Mouse (Mus musculus) embryonic facial prominence, embryonic 13.5 days (tissue): ENCODE measurements around the gene Arhgap23. TPM values are rescaled to one million over a fixed set of nuclear protein-coding genes. Genes with fewer than 3 reads are reported as not detected.
A peak's percentile ranks its signal among the peaks of the same experiment; 100 is the strongest.

Experiments
- ATAC-seq: fragments of 200-750 bp; cut with Nextera tagmentation; 2 replicates; pipeline ENCODE4 v1.8.0; 2017; ENCODE audit warnings: low read depth; ENCODE audit not compliant: insufficient number of reproducible peaks, insufficient read depth, low FRiP score, low TSS enrichment
- H3K27ac ChIP-seq: fragments of 300-500 bp; sonication (generic); 2 replicates; pipeline ENCODE4 v1.5.1; 2015; ENCODE audit warnings: moderate library complexity, mild to moderate bottlenecking, inconsistent platforms
- H3K27me3 ChIP-seq: fragments of 300-500 bp; sonication (generic); 2 replicates; pipeline ENCODE4 v1.6.1; 2015; ENCODE audit warnings: mild to moderate bottlenecking, inconsistent platforms
- H3K36me3 ChIP-seq: fragments of 300-500 bp; sonication (generic); 2 replicates; pipeline ENCODE4 v1.6.1; 2015; ENCODE audit warnings: mild to moderate bottlenecking, inconsistent platforms
- H3K4me1 ChIP-seq: fragments of 300-500 bp; sonication (generic); 2 replicates; pipeline ENCODE4 v1.6.1; 2015; ENCODE audit warnings: inconsistent platforms
- H3K4me2 ChIP-seq: fragments of 300-500 bp; sonication (generic); 2 replicates; pipeline ENCODE4 v1.6.1; 2015; ENCODE audit warnings: moderate library complexity, mild to moderate bottlenecking, inconsistent platforms
- H3K4me3 ChIP-seq: fragments of 300-500 bp; sonication (generic); 2 replicates; pipeline ENCODE4 v1.5.1; 2015; ENCODE audit warnings: mild to moderate bottlenecking, inconsistent platforms
- H3K9ac ChIP-seq: fragments of 300-500 bp; sonication (generic); 2 replicates; pipeline ENCODE4 v1.6.1; 2015; ENCODE audit warnings: mild to moderate bottlenecking, inconsistent platforms
- H3K9me3 ChIP-seq: fragments of 300-500 bp; sonication (generic); 2 replicates; pipeline ENCODE4 v1.6.1; 2016; ENCODE audit warnings: inconsistent platforms
- WGBS: fragments of 180-500 bp; shearing (Covaris S2); methylation state at CpG from one replicate; pipeline ENCODE4 v1.1.7; 2015; ENCODE audit warnings: mixed read lengths; 5-methylcytosine and 5-hydroxymethylcytosine counted together
- polyA plus RNA-seq: library from polyadenylated mRNA; unstranded; fragments of >200 nt; fragmentation: Nextera tagmentation; extraction: Ambion mirVana; gene quantifications from 2 replicates; pipeline ENCODE4 v1.2.1, GENCODE M21; 2015

The Arhgap23 gene
- polyA plus RNA-seq, 1 experiment from 2014 or later = 8.4 TPM

DNA sequence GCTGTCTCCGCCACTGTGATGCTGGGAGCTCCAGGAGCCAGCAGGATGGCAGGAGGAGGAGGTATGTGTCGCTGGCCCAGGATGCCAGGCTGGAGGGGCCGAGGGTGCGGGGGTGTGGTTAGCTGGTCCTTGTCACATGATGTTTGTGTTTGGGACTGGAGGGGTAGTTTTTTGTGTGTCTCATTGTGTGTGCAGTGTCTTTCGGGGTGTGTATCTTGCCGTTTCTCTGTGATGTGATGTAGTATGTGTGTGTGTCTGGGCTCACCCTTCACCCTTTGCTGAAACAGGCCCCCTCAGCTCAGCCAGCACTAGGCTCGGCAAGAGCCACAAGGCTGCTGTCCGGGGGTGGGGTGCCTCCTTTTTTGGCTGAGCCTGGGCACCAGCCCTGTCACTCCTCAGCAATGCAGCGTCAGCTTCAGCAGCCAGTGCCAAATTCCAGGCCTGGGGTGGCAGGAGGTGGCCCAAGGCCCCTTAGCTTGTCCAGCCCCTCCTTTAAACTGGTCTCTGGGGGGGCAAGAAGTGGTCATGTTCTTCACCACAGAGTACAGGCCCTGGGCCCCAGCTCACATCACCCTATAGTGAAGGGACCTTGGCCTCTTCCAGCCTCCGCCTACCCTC, 35.1 kb downstream of the Arhgap23 start:
- Histone ChIP-seq H3K27me3 (no peaks in the 10 kb centered on the region), H3K9ac (peak overlapping the region; percentile 78), H3K4me2 (peak overlapping the region; percentile 84), H3K27ac (peak overlapping the region; percentile 93), H3K4me1 (peaks cover 50% of the 10 kb centered on the region), H3K4me3 (peak overlapping the region; percentile 58), H3K9me3 (no peaks in the 10 kb centered on the region), H3K36me3 (peaks cover 80% of the 10 kb centered on the region)
- ATAC-seq = peak; percentile 23; the same call in 1 of the 2 replicates
- 24% methylated on average over 10 of the region's 10 CpGs for WGBS

DNA sequence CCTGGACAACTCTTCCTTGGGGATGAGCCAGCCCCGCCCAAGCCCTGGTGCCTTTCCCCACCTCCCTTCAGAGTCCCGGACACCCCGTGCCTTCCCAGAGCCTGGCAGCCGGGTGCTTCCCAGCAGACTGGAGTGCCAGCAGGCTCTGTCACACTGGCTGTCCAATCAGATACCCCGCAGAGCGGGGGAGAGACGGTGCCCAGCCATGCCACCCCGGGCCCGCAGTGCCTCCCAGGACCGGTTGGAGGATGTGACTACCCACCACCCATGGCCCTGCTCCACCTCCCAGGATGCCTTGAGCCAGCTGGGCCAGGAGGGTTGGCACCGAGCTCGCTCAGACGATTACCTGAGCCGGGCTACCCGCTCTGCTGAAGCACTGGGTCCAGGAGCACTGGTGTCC, 36.3 kb downstream of the Arhgap23 start:
- Histone ChIP-seq H3K27me3 (no peaks in the 10 kb centered on the region), H3K27ac (peak overlapping the region; percentile 93; the same call in 1 of the 2 replicates), H3K4me1 (peaks cover 47% of the 10 kb centered on the region), H3K4me3 (0 out of 2 replicates have a peak overlapping the region, but pooled peaks have one; percentile 58), H3K36me3 (peaks cover 82% of the 10 kb centered on the region), H3K9me3 (no peaks in the 10 kb centered on the region), H3K4me2 (peak overlapping the region; percentile 84; the same call in 1 of the 2 replicates), H3K9ac (peak overlapping the region; percentile 78)
- no peak for ATAC-seq
- WGBS = 97% methylated on average over 15 of the region's 15 CpGs

DNA sequence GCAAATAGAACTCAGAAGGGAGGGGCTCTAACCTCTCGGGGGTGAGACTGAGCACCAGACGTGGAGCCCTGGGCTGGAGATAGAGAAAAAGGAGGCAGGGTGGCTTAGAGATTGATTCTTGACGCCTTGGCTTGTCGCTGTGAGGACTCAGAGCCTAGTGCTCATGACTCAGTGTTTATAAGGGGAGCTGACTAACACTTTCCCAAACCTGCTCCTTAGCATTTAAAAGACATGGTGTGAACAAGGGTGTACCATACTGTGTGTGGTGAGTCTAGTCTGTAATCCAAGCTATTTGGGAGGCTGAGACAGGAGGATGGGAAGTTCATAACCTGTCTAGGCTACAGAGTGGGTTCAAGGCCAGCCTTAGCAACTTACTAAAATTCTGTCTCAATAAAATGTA, 41.8 kb downstream of the Arhgap23 start:
- Histone ChIP-seq H3K4me2 (no peak overlapping the region), H3K27me3 (no peaks in the 10 kb centered on the region), H3K9ac (no peak overlapping the region), H3K36me3 (peaks cover 99% of the 10 kb centered on the region), H3K4me3 (no peak overlapping the region), H3K4me1 (peaks cover 15% of the 10 kb centered on the region), H3K27ac (no peak overlapping the region), H3K9me3 (no peaks in the 10 kb centered on the region)
- no peak for ATAC-seq
- WGBS = 81% methylated on average over 4 of the region's 4 CpGs

DNA sequence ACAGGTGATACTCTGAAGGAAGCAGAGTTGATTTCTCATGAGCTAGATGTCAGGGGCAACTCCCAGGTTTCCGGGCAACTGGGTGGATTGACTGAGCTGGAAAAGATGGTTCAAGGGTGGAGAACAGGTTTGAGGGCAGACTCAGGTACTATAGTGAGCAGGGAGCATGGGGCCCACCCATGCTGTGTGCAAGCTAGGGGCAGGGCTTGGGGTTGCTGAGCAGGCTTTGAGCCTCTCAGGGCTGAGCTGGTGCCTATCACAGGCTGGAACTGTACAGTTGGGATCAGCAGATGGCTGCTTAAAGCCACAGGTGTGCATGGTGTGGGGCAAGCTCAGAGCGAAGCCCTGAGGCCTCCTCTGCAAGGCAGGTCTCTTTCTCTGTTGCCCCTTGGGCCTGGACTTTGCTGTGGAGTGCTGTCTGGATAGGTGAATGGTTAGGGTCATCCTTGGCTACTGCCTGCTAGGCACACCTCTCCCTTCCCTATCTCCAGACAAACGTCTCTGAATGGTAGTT, 46.0 kb downstream of the Arhgap23 start:
- Histone ChIP-seq H3K9me3 (no peaks in the 10 kb centered on the region), H3K4me2 (no peak overlapping the region), H3K4me1 (peaks cover 5% of the 10 kb centered on the region; the same call in 1 of the 2 replicates), H3K27me3 (no peaks in the 10 kb centered on the region), H3K4me3 (no peak overlapping the region), H3K9ac (no peak overlapping the region), H3K36me3 (peaks cover 99% of the 10 kb centered on the region), H3K27ac (no peak overlapping the region)
- ATAC-seq = no peak
- WGBS = 83% methylated on average over 3 of the region's 3 CpGs

DNA sequence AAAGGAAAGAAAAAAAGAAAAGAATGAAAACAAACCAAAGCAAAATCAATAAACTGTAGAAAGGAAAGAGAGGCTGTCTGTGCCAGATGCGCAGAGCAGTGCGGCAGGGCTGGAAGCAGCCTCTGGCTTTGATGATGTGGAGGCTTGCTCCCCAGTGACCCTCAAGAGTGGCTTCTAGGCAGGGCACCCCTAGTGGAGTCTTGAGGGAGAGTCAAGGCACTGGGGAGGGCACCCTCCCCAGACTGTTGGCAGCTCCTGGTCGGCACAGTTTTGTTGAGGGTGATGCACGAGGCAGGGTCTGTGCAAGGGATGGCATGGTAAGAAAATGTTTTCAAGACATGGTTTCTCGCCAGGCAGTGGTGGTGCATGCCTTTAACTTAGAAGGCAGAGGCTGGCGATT, 47.2 kb downstream of the Arhgap23 start:
- ATAC-seq = no peak
- H3K9me3 ChIP-seq = no peaks in the 10 kb centered on the region
- H3K4me2 ChIP-seq = no peak overlapping the region
- H3K27ac ChIP-seq = no peak overlapping the region
- H3K4me3 ChIP-seq = no peak overlapping the region
- H3K27me3 ChIP-seq = no peaks in the 10 kb centered on the region
- peaks cover 5% of the 10 kb centered on the region; the same call in 1 of the 2 replicates for H3K4me1 ChIP-seq
- 82% methylated on average over 6 of the region's 6 CpGs for WGBS
- peaks cover 99% of the 10 kb centered on the region for H3K36me3 ChIP-seq
- no peak overlapping the region for H3K9ac ChIP-seq

DNA sequence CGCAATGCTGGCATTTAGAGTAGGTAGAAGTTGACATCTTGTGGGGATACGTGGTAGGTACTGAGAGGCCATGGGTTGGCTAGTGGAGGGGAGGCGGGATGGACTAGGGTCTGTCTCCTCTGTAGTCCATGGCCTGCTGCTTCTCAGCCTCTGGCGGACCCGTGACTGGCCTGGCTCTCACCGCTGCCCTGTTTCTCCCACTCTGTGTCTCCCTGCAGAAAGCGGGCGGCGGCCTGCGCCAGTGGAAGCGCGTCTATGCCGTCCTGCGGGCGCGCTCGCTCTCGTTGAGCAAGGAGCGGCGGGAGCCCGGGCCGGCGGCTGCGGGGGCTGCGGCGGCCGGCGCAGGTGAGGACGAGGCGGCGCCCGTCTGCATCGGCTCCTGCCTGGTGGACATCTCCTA, 47.8 kb downstream of the Arhgap23 start:
- Histone ChIP-seq H3K27me3 (no peaks in the 10 kb centered on the region), H3K4me1 (peaks cover 5% of the 10 kb centered on the region; the same call in 1 of the 2 replicates), H3K27ac (no peak overlapping the region), H3K4me2 (no peak overlapping the region), H3K9me3 (no peaks in the 10 kb centered on the region), H3K4me3 (no peak overlapping the region), H3K9ac (no peak overlapping the region), H3K36me3 (peaks cover 97% of the 10 kb centered on the region)
- ATAC-seq = no peak
- 55% methylated on average over 33 of the region's 33 CpGs for WGBS

DNA sequence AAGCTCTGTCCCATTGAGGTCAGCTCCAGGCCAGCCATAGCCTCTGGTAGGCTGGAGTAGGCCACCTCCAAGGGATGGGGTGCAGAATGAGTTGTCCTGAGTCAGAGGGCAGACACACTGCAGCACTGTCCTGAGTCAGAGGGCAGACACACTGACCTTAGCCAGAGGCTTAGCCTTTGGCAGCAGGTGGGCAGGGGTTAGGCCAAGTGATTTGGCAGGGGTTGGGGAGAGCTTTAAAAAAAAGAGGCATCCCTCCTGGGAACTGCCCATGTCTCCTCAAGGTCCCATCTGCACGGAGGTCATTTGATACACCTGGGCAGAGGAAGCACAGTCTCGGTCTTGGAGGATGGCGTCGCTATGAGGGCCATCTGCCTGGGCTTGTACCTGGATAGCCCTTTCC, 48.7 kb downstream of the Arhgap23 start:
- ATAC-seq = no peak
- H3K4me2 ChIP-seq = no peak overlapping the region
- H3K4me3 ChIP-seq = no peak overlapping the region
- peaks cover 5% of the 10 kb centered on the region; the same call in 1 of the 2 replicates for H3K4me1 ChIP-seq
- H3K36me3 ChIP-seq = peaks cover 95% of the 10 kb centered on the region
- H3K9ac ChIP-seq = 0 out of 2 replicates have a peak overlapping the region, but pooled peaks have one; percentile 22
- no peaks in the 10 kb centered on the region for H3K27me3 ChIP-seq
- H3K27ac ChIP-seq = no peak overlapping the region
- no peaks in the 10 kb centered on the region for H3K9me3 ChIP-seq
- WGBS = 68% methylated on average over 4 of the region's 4 CpGs

DNA sequence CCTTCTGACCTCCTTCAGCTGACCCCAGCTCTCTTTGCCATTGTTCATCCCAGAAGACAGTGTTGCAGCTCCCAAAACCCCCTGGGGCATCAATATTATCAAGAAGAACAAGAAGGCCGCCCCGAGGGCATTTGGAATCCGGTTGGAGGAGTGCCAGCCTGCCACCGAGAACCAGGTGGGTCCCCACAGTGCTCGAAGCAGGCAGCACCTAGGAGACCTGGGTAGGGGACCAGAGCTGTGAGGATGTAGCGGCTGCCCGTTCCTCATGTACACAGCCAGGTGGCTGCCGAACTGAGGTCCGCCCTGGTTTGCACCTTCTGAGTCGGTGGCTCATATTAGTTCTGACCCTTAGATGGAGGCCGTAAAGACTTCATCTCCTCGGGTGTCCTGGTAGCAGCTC, 50.6 kb downstream of the Arhgap23 start:
- Histone ChIP-seq H3K27ac (0 out of 2 replicates have a peak overlapping the region, but pooled peaks have one; percentile 11), H3K27me3 (no peaks in the 10 kb centered on the region), H3K36me3 (peaks cover 94% of the 10 kb centered on the region), H3K4me2 (no peak overlapping the region), H3K9me3 (no peaks in the 10 kb centered on the region), H3K9ac (no peak overlapping the region), H3K4me1 (peaks cover 5% of the 10 kb centered on the region; the same call in 1 of the 2 replicates), H3K4me3 (no peak overlapping the region)
- 87% methylated on average over 12 of the region's 12 CpGs for WGBS
- no peak for ATAC-seq

DNA sequence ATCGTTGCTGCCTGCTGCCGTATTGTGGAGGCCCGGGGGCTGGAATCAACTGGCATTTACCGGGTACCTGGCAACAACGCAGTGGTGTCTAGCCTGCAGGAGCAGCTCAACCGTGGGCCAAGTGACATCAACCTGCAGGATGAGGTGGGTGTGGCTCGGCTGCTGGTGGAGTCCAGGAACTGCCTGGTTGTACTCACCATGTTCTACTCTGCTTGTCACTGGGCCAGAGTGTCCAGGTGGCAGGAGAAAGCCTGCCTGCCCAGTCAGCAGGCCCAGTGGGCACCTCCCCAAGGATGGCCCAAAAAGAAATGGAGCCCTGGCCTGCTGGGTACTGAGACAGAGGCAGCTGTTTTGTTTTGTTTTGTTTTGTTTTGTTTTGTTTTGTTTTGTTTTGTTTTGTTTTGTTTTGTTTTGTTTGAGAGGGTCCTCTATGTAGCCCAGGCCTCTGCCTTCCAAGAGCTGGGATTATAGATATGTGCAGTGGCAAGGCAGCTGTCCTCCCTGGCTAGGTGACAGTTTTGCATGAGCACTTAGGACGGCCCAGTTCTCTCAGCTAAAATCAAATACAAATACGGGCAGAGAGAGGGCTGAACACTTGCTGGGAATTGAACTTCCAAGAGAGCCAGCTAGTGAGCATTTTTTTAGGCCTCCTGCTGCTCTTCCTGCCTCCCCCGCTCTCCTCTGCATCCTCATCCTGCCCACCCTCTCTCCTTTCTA, 51.3 kb downstream of the Arhgap23 start:
- Histone ChIP-seq H3K9me3 (no peaks in the 10 kb centered on the region), H3K4me3 (no peak overlapping the region), H3K9ac (no peak overlapping the region), H3K27me3 (no peaks in the 10 kb centered on the region), H3K4me2 (no peak overlapping the region), H3K27ac (no peak overlapping the region), H3K4me1 (peaks cover 5% of the 10 kb centered on the region; the same call in 1 of the 2 replicates), H3K36me3 (peaks cover 94% of the 10 kb centered on the region)
- ATAC-seq = no peak
- WGBS = 81% methylated on average over 10 of the region's 10 CpGs

DNA sequence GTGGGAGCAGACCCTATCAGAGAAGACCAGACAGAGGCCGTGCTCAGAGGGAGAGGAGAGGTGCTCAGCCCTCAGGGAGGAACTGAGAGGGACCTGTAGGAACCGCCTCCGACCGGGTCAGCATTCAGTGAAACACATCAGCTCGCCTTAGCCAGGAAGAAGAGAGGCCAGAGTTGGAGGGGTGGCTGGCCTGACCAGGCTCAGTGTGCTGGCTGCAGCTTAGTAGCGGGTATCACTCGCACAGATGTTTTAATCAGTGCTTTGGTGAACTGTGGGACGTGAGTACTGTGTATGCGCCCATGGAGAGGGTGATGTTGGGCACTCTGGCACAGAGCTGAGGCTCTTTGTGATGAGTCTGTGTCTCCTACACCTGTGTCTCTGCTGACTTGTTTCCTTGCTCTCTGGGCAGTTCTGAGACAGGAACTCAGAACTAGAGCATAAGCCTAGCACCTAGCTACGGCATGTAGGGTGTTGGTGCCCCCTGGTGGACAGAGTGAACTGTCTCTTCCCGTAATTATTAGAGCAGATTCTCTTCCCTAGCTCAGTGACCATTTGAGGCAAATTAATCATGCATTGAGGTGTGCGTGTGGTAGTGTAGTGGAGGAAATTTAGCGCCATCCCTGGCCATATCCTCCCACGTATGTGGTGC, 53.4 kb downstream of the Arhgap23 start:
- Histone ChIP-seq H3K27me3 (no peaks in the 10 kb centered on the region), H3K4me3 (no peak overlapping the region), H3K4me1 (peaks cover 5% of the 10 kb centered on the region; the same call in 1 of the 2 replicates), H3K36me3 (peaks cover 93% of the 10 kb centered on the region), H3K9ac (no peak overlapping the region), H3K9me3 (no peaks in the 10 kb centered on the region), H3K4me2 (no peak overlapping the region), H3K27ac (no peak overlapping the region)
- WGBS = 49% methylated on average over 14 of the region's 14 CpGs
- no peak for ATAC-seq

DNA sequence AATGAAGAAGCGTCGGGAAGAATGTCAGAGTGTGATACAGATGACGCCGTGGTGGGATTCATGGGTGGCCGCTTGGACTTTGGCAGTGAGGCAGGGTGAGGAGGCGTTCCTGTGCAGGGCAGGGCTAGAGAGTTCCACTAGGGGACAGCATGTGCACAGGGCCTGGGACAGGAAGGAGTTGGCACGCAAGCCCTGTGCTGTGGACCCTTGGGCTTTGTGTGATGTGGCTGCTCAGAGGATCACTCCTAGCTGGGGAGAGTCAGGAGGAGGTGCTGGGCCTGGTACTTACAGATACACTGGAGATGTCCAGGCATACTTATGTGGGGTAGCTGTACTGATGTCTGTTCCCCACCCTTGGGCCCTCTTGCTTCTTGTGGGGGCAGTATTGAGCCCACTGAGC, 54.5 kb downstream of the Arhgap23 start:
- no peak for ATAC-seq
- H3K4me2 ChIP-seq = no peak overlapping the region
- no peak overlapping the region for H3K4me3 ChIP-seq

More for the DNA sequence above, 54.5 kb downstream of the Arhgap23 start:
- no peaks in the 10 kb centered on the region for H3K27me3 ChIP-seq
- no peaks in the 10 kb centered on the region for H3K9me3 ChIP-seq
- no peak overlapping the region for H3K9ac ChIP-seq
- no peak overlapping the region for H3K27ac ChIP-seq
- peaks cover 93% of the 10 kb centered on the region for H3K36me3 ChIP-seq
- WGBS = 89% methylated on average over 7 of the region's 7 CpGs
- H3K4me1 ChIP-seq = peaks cover 3% of the 10 kb centered on the region; the same call in 1 of the 2 replicates
